Mouse (Mus musculus) megakaryocyte-erythroid progenitor cell, adult 5 weeks (primary cell): ENCODE measurements around the gene Bpifb1. TPM values are rescaled to one million over a fixed set of nuclear protein-coding genes. Genes with fewer than 3 reads are reported as not detected.

Source experiments
- polyA plus RNA-seq: library from polyadenylated mRNA; stranded (reverse); fragments of >175 nt; gene quantifications from 2 replicates; pipeline ENCODE4 v1.2.3, GENCODE M21; 2012

The Bpifb1 gene
- polyA plus RNA-seq = not detected in 2 replicates

DNA sequence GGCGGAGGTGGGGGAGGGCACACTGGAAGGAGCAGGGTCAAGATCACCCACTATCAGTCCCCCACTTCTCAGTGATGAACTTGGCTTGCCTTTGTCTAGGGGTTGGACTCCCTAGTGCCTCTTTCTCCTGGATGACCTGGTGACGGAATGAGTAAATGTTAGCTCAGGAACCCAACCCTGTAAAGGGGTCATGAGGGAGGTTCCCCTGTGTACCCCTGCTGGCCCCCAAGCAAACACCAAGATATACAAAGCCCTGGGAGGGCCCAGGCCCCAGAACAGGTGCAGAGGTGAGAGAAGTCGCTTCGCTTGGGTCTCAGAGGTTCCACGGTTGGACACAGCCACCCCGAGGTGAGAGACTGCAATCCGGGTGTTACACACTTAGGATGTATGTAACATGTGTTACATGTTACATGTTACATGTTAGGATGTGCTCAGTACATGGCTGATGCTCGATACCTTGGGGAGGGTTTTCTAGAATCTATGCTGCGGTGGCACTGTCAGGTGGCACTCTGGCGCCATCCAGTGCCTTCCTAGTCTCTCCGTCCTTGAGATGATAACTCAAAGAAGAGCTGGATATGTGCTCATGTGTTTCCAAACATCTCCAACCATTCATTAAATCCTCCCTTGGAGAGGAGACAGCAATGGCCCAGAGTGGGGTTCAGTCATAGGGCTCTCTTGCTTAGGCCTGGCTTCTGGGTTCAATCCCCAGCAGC lies at the start of gene Bpifb1:
TSS of gene Bpifb1 (plus strand) at position 273 of the 713 bp plus-strand sequence.

DNA sequence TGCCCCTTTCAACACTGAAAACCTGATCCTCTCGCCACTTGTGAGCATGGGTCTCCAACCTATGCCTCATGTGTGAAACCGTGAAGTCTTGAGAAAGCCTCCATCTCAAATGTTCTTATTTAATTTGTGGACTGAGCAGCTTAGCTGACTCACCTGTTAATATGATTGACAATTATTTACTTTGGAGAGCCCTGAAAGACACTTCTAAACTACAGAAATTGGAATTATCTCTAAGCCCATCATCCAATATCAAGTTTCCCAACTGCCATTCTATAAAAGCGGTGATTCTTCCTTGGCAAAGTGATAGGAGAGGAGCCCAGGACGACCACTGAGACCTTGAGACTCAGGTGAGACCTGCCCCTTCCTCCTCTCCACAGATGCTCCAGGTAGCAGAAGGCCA lies 48.0 kb upstream of the Bpifb1 start, which contains the start of gene Bpifa1:
TSS of gene Bpifa1 (plus strand) at position 301 of the 400 bp plus-strand sequence.

DNA sequence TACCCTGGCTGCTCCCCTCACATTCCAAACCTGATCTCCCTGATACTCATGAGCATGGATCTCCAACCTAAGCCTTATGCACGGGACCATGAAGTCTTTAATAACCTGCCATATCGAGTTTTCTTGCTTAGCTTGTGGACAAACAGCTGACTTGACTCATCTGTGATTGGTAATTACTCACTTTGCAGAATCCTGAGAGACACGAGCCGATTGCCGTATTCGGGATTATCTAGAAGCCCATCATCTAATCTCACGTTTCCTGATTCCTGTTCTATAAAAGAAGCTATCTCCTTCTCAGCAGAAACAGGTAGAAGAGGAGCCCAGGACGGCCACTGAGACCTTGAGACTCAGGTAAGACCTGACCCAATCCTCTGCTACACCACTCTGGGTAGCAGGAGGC lies 28.3 kb upstream of the Bpifb1 start, which contains the start of gene Bpifa5:
TSS of gene Bpifa5 (plus strand) at position 301 of the 400 bp plus-strand sequence.

GRCm38 (mm10) chr2:154223265-154223916 lies 32.8 kb downstream of the Bpifb1 start, which contains the start of gene Bpifb5:
Bpifb5 (plus strand) TSS chr2:154223742.

DNA sequence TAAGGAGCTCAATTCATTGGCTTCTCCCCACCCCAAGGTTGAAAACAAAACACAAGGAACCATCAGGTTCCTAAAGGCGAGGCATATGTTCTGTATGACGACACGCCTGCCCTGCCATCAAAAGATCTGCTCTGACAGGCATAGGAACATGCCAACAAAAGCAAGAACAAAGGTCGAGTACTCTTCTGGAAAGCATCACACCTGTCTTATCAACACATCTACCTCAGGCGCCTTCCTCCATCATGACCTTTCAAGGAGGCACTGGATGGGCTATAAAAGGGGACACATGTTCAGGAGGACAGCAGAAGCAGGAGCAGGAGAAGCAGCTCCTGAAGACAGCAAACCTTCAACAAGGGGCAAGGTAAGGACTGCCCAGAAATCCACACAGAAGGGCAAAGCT lies 66.9 kb downstream of the Bpifb1 start, which contains the start of gene Bpifb9a:
TSS of gene Bpifb9a (plus strand) at position 301 of the 400 bp plus-strand sequence.

Other genes starting within 250 kb of the Bpifb1 start
- gene Bpifa6, start 215.9 kb upstream of the Bpifb1 start, polyA plus RNA-seq = not detected in 2 replicates
- gene Bpifa2, start 182.6 kb upstream of the Bpifb1 start, polyA plus RNA-seq = not detected in 2 replicates
- not detected in 2 replicates for gene Bpifa3, start 60.5 kb upstream of the Bpifb1 start, polyA plus RNA-seq
- not detected in 2 replicates for gene Bpifa1, start 47.9 kb upstream of the Bpifb1 start, polyA plus RNA-seq
- gene Bpifa5, start 28.2 kb upstream of the Bpifb1 start, polyA plus RNA-seq = not detected in 2 replicates
- 0.13 and 0.18 TPM in 2 replicates for gene Bpifb5, start 32.9 kb downstream of the Bpifb1 start, polyA plus RNA-seq
- gene Bpifb9a, start 67.0 kb downstream of the Bpifb1 start, polyA plus RNA-seq = not detected in 2 replicates
- gene Bpifb9b, start 116.4 kb downstream of the Bpifb1 start, polyA plus RNA-seq = not detected in 2 replicates
- gene Cdk5rap1, start 182.2 kb downstream of the Bpifb1 start, polyA plus RNA-seq = 0.35 and 0.51 TPM in 2 replicates
- 0.61 and 0.64 TPM in 2 replicates for gene Snta1, start 217.3 kb downstream of the Bpifb1 start, polyA plus RNA-seq
- 6.4 and 9.7 TPM in 2 replicates for gene Cbfa2t2, start 245.7 kb downstream of the Bpifb1 start, polyA plus RNA-seq